Mouse (Mus musculus) kidney, adult 2 months (tissue): ENCODE results near the gene Nmnat3.

Experiments used
- CTCF ChIP-seq: fragments of 200-500 bp; conservative IDR thresholded peaks from 2 replicates; pipeline ENCODE4 v1.5.1; 2011; ENCODE audit warnings: low read depth, mild to moderate bottlenecking, control low read depth, low read length, moderate library complexity, mixed read lengths; ENCODE audit not compliant: insufficient read depth, insufficient read length
- POLR2A ChIP-seq: fragments of 200-500 bp; IDR thresholded peaks from one replicate; pipeline ENCODE4 v1.6.1; 2011; ENCODE audit warnings: low read depth, low read length, control low read depth

- no peak for TF ChIP-seq CTCF
- TF ChIP-seq POLR2A: no peak
Measured at GRCm38 (mm10) chr9:98424291-98424690, 137.1 kb downstream of the Nmnat3 start.
